Mouse (Mus musculus): ENCODE results near the gene Lrrc15. TPM values are rescaled to one million over a fixed set of nuclear protein-coding genes. Genes with fewer than 3 reads are reported as not detected.

The Lrrc15 gene
- not detected for polyA plus RNA-seq (2017; shearing (Covaris generic))

GRCm38 (mm10) chr16:30282844-30283495 is at the start of gene Lrrc15:
TSS of gene Lrrc15 (minus strand) at chr16:30283256.
- ATAC-seq: no peak

- ATAC-seq: no peak
Measured at GRCm38 (mm10) chr16:30314236-30314635, 31.2 kb upstream of the Lrrc15 start.

- ATAC-seq: no peak
Measured at GRCm38 (mm10) chr16:30310647-30311046, 27.6 kb upstream of the Lrrc15 start, which contains the start of gene Gp5. TSS of gene Gp5 (minus strand) at chr16:30310779.

GRCm38 (mm10) chr16:30310171-30310515 is 27.1 kb upstream of the Lrrc15 start:
- no peak for ATAC-seq

- no peak for ATAC-seq
Measured at GRCm38 (mm10) chr16:30309395-30310170, 26.5 kb upstream of the Lrrc15 start.

GRCm38 (mm10) chr16:30308616-30309394 is 25.7 kb upstream of the Lrrc15 start:
- peak; percentile 64 for ATAC-seq

DNA sequence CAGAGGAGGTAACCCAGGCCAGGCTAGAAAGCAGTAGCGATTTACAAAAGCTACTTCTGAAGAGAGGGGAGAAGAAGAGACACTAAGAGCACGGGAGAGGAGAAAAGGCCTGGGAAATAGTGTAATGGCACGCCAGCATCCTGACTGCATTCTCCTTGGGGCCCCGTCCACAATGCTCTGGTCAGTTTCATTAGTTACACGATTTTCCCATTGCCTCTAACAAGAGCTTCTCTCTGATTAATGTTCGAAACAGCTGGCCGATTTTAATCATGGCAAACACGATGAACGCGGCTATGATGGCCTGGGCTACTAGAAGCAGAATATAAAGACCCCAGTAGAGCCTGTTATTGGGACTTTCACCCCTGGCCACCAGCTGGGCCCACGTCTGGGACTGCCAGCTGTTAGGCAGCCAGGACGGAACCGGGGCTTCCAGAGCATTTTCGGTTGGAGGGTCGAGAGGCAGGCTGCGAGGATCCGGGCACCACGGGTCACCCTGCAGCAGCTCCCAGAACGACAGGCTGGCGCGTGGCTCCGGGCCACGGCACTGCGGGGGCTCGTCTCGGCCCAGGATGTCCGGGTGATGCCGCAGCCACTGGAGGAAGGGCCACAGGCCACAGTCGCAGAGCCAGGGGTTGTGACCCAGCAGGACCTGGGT is 25.0 kb upstream of the Lrrc15 start:
- no peak for ATAC-seq

- no peak for ATAC-seq
Measured at GRCm38 (mm10) chr16:30307306-30307705, 24.2 kb upstream of the Lrrc15 start.

DNA sequence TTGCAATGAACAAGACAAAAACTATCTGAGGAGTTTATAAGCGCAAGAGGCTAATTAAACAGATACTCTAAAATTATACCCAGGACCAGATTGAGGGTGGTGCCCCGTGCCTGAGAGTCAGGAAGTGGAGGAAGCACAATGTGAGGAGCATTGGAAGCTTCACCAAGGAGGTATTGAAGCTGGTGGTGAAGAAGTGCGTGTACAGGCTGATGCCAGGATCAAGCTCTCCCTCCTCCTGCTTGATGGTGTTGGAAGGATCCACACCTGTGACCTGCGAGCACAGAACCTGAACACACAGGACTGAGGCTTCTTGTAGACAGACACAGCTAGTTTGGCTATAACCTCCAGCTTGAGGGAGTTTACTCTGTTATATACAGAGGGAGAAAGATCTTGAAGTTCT is 23.0 kb upstream of the Lrrc15 start:
- no peak for ATAC-seq

DNA sequence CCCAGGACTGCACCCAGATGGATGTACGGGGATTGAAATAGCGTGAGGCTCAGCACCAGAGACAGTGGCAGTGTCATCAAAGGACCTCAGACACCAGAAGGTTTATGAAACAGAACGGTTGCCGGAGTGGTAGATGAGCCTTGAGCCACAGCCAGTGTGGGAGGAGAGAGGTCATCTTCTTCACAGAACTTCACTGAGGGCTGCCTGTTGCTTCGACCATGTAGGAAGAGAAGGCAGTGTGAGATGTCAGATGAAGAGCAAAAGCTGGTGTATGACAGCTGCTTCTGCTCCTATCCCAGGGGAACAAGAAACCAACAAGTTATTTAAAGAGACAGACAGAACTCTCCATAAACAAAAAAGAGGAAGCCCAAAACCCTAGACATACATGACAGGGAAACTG is 21.2 kb upstream of the Lrrc15 start:
- ATAC-seq: no peak

DNA sequence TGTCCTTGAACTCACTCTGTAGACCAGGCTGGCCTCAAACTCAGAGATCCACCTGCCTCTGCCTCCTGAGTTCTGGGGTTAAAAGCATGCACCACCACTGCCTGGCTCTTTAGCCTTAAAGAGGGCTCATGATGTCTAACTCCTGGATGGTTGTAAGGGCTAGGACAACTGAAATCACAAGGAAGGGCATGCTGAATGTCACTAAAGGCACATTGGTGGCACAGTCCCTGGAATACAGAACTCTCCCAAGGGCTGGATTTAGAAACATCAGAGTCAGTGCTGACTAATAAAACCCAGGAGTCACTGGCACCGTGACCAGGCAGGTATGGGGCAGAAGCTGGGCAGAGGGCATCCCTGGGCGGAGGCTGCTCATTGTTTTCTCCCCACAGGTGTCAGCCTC is 20.4 kb upstream of the Lrrc15 start:
- ATAC-seq: no peak

- no peak for ATAC-seq
Measured at GRCm38 (mm10) chr16:30302686-30303085, 19.6 kb upstream of the Lrrc15 start.

DNA sequence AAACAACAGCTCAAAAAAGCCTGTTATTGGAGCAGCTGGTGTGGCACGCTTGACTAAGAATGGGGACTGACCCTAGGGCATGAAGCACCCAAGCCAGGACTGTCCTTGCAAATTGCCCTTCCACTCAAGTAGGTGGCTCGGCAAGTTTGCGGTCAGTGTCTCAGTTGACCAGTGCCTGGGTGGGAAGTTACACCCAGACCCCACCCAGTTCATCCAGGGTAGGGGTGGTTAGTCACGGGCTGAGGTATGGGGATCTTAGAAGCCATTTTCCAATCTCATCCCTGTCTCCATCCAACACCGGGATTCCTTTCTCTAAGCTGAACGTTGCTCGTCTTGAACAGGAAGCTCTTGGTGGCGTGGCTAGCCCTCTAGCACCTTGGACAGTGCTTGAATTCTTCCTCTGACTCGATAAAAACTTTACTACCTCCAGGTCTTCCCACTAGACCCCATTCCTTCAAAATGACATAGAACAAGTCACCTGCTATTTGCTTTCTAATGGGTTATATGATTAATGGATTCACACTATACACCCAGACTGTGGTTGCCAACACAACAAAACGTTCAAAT is 16.7 kb upstream of the Lrrc15 start:
- no peak for ATAC-seq

- no peak for ATAC-seq
Measured at GRCm38 (mm10) chr16:30297450-30297849, 14.4 kb upstream of the Lrrc15 start.

- ATAC-seq: no peak
Measured at GRCm38 (mm10) chr16:30296601-30297275, 13.7 kb upstream of the Lrrc15 start.

DNA sequence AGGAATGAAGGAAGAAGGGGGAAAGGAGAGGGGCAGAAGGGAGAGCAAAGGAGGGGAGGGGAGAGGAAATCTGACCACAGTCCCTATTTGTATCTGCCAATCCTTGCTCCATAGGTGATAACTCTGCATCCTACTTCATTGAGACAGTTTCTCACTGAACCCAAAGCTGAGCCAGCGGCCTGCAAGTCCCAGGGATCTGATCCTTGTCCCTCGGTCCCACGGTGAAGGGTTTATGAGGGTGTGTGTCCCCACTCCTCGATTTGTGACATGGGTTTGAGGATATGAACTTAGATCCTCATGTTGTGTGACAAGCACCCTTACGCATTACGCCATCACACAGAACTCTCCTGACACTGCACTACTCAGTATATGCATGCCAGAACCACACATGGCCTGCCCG is 12.1 kb upstream of the Lrrc15 start:
- no peak for ATAC-seq

- no peak for ATAC-seq
Measured at GRCm38 (mm10) chr16:30290436-30290835, 7.4 kb upstream of the Lrrc15 start.

DNA sequence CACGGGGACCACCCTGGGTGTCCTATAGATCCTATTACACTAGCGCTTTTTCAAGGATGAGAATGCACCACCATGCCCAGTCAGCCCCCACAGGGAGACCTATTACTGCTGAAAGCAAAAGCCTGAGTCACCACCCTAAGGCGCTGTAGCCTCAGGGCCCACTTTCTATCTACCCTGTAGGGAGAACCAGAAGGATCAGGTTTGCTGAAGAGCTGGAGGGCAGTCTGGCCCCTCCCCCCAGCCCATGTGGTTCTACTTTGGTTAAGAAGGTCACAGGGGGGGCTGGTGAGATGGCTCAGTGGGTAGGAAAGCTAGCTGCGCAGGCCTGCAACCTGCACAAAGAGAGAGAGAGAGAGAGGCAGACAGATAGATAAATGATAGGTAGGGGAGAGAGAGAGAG is 2.6 kb upstream of the Lrrc15 start:
- no peak for ATAC-seq

DNA sequence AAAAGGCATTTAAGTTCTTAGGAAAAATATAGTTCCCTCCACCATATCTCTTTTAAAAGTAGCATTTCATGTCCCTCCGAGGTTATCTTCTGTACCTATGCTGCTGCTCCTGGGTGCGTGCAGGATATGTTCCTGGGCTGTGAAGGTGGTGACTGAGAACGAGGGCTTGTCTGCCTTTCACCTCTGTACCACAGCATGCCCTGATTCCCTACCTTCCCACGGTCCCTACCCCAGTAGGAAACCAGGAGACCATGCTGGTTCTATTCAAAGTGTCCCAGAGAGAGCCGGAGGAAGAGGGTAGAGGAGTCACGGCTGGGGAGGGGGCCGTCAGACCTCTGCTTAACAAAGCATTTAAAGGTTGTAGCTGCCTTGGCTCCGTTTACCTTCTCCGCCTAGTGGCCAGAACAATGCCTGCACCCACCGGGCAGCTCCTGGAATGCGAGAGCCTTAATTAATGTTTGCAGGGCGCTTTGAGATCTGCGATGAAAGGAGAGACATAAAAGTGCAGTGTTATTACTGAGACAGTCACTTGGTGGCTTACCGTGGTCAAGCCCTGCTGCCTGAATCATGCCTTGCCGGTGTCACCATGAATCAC is 784 bp upstream of the Lrrc15 start:
- peak; percentile 61 for ATAC-seq

DNA sequence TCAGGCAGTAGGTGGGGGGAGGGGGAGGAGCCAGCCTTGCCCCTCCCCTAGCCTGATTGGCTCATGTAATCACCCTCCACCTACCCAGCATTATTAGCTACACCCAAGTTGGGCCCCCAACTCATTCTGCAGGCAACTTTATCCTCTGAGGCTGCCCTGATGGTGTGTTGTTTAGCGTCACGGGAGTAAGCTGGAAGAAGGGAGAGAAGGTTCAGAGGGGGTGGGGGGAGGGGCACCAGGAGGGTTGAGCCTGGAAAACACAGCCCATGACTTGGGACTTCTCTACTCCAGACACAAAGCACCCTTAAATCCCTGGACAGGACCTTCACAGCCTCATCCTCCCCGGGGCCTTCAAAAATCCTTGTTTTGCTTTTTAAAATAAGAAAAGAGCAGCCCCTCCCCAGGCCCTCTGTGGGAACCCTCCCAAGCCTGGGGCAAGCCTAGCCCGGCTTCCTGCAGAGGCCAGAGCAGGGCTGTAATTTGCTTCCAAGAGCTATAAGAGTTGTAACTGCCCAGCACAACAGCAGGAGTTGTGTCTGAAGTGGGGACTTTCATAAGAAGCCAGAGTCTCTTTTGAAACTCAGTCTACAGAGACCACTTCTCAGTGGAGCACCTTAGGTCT is 2.3 kb downstream of the Lrrc15 start:
- no peak for ATAC-seq

GRCm38 (mm10) chr16:30278406-30278805 is 4.7 kb downstream of the Lrrc15 start:
- ATAC-seq: no peak

Measured in activated CD4-positive, CD25-positive, alpha-beta regulatory T cell, adult 4 months (primary cell).